Mouse (Mus musculus): ENCODE data around the gene Fignl2.

DNA sequence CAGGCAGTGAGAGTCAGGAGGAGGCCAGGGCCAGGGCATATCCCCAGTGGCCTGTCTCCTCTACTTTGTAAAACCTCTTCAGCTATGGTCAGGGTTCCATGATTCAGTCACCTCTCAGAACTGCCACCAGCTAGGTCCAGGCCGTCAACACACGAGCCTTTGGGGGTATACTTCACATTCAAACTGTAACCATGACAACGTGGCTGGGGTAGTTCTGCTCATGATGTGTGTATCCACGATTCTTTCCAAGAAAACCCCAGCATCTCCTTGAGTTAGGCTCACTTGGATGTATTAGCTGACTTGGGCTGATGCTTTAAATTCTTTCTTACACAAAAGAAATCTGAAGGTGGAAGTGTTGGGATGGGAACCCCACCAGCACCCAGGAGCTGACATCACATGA lies 9.9 kb upstream of the Fignl2 start:
- TF ChIP-seq CTCF (IDR thresholded peaks at IDR 0.05; ENCODE audit: low read depth, low read length) (no peak), GATA1 (IDR thresholded peaks at IDR 0.05; ENCODE audit: borderline replicate concordance, low read length) (no peak), TAL1 (conservative IDR thresholded peaks at IDR 0.05; ENCODE audit: low read depth, low read length) (no peak), GATA2 (IDR thresholded peaks at IDR 0.05; ENCODE audit: borderline replicate concordance, low read depth, low read length) (no peak)

Data from G1E (cell line).